Mouse (Mus musculus): ENCODE measurements around the gene Olfr574.

Gene Olfr574

DNA sequence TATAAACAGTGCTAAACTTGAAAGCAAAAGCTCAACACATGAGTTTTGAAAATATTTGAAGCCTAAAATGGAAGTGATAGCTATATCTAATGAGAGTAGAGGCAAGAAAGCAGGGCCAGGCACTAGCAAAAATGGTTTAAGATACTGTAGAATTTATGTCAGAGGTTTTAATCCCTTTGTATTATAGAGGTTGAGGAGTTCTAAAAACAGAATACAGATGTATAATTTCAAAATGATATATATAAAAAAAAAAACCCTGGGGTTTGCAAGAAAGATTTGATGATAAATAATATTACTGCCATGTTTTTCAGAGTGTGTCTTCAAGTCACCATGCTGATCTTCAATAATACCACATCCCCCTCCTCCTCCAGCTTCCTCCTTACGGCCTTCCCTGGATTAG lies at the start of gene Olfr574:
Gene Olfr574, plus strand, starts transcription at position 301 of the 400 bp plus-strand sequence.
- no peak for ATAC-seq (ENCODE audit: insufficient number of reproducible peaks, low FRiP score, low TSS enrichment)

GRCm38 (mm10) chr7:102915261-102915660 lies 33.0 kb upstream of the Olfr574 start:
- no peak for ATAC-seq (ENCODE audit: insufficient number of reproducible peaks, low FRiP score, low TSS enrichment)

DNA sequence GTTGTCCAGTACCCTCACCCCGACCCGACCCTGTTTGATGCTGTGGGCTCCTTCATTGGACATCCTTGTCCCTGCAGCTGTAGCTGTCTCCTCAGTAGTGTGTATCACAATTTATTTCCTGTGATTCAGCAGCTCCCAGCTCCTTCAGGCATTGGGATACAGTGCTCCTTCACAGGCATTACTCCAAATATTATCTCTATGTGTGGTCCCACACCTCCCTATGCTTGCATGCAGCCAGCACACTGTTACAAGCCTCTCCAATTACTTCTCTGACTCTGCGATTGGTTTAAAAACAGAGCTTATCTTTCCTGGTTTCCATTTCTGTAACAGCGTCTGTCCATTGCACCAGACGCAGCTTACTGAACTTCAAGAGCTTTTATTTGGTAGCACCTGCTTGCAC lies 31.9 kb upstream of the Olfr574 start:
- no peak for ATAC-seq (ENCODE audit: insufficient number of reproducible peaks, low FRiP score, low TSS enrichment)

- ATAC-seq (ENCODE audit: insufficient number of reproducible peaks, low FRiP score, low TSS enrichment), result no peak
Measured at GRCm38 (mm10) chr7:102917032-102917875, 31.0 kb upstream of the Olfr574 start, which contains the start of gene Olfr571. TSS of gene Olfr571 (minus strand) at chr7:102917536.

DNA sequence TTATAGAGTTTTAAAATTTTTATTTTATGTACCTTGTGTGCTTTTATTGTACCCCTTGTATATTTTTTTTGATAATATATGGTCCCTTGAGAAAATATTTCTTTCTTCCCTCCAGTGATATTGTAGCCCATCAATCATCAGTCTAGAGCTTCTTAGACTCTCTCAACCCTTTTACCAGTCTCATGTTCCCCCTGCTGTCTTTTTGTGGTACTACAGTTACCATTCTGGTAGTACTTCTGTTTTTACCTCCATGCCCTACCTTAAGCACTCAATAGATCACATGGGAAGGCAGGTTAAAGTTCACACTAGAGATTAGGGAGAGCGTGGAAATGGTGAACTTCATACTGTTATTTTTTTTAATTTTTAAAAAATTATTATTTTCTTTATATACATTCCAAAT lies 28.6 kb upstream of the Olfr574 start:
- ATAC-seq (ENCODE audit: insufficient number of reproducible peaks, low FRiP score, low TSS enrichment), result no peak

DNA sequence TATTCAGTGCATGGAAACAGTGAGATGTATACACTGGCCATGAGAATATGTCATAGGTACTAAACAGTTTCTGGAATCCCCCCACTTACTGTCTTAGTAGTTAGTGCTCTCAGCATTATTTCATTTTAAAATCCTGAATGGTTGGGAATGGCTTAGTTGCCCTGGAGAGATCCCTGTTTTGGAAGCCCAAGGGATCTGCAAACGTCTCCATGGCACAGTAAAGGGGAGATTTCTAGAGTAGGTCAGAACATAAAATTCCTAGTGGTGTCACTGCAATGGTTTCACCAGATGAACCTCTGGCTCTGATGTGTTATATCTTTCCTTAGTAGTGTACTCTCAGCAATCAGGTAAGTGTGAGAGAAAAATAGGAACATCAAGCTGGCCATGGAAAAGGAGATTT lies 24.2 kb upstream of the Olfr574 start, which contains the start of gene Olfr572:
Gene Olfr572, plus strand, starts transcription at position 301 of the 400 bp plus-strand sequence.
- ATAC-seq (ENCODE audit: insufficient number of reproducible peaks, low FRiP score, low TSS enrichment), result no peak

GRCm38 (mm10) chr7:102927105-102927504 lies 21.2 kb upstream of the Olfr574 start:
- ATAC-seq (ENCODE audit: insufficient number of reproducible peaks, low FRiP score, low TSS enrichment), result no peak

DNA sequence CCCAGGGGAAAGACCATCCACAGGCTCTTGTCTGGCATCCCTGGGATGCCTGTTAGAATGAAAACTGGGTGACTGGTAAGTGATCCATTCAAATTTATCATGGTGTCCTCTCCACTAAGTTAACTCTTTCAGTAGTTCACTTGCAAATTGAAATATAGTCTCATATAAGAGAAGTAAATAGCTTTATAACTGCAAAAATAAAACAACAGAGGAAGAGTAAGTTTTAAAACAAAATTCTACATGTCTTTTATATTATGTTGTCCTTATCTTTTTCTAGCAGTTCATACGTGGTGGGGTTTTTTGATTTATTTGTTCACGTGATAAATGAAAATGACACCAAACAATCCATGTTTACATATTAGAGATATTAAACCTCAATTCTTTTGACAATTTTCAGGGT lies 5.8 kb upstream of the Olfr574 start, which contains the start of gene Olfr573-ps1:
Gene Olfr573-ps1, minus strand, starts transcription at position 101 of the 400 bp plus-strand sequence.
- ATAC-seq (ENCODE audit: insufficient number of reproducible peaks, low FRiP score, low TSS enrichment), result no peak

DNA sequence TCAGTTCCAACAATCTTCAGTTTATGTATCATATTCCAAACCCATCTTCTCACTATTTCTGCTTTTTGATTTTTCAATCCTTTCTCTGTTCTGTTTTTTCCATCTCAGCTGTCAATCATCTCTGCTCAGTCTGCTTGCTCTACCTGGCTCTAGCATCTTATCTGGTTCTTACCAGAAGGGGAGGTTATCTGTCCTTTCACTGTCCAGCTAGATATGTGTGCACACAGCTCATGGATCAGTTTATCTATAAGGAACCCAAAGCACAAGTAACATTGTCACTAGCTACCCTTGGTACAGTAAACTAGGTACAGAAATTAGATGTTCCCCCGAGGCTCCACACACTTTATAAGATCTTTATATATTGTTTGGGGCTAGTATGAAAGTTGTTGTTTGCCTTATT lies 4.8 kb upstream of the Olfr574 start:
- no peak for ATAC-seq (ENCODE audit: insufficient number of reproducible peaks, low FRiP score, low TSS enrichment)

DNA sequence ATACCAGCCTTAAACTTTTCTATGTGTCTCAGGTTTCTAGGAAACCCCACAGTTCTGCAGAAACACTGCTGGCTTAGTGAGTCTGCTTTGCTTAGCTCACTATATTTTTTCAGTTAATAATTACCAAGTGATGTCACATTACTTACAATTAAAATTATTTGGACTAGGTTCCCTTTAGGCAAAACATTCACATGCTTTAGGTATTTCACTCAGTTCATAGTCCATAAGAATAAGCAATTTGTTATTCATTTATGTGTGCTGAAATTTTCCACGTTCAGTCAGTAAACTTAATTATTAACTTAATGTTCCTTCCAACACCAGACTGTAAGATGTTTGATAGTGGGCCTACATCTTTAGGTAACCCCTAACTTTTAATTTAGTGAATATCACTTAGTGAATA lies 2.5 kb downstream of the Olfr574 start:
- no peak for ATAC-seq (ENCODE audit: insufficient number of reproducible peaks, low FRiP score, low TSS enrichment)

DNA sequence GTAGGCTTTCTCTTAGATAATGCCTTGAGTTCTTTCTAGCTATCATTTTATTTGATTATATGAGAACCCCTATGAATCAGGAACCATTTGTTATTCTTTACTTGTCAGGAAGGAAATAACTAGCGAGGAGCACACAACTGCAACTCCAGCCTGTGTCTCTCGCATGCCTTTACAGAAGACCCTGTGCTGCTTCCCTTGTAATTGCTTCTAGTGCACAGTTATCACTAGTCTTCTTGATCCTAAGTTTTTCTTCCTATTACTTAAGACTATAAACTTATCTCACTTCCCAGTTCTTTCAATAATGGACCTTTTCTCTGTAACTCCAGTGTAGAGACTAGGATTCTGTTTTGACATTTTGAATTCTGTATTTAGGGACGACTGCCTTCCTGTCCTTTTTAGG lies 9.9 kb downstream of the Olfr574 start:
- no peak for ATAC-seq (ENCODE audit: insufficient number of reproducible peaks, low FRiP score, low TSS enrichment)

GRCm38 (mm10) chr7:102958593-102958992 lies 10.3 kb downstream of the Olfr574 start, which contains the start of gene Olfr575:
TSS of gene Olfr575 (minus strand) at chr7:102958775.
- ATAC-seq (ENCODE audit: insufficient number of reproducible peaks, low FRiP score, low TSS enrichment), result no peak

- no peak for ATAC-seq (ENCODE audit: insufficient number of reproducible peaks, low FRiP score, low TSS enrichment)
Measured at GRCm38 (mm10) chr7:102962360-102962759, 14.1 kb downstream of the Olfr574 start, which contains the start of gene Olfr576. TSS of gene Olfr576 (plus strand) at chr7:102962660.

DNA sequence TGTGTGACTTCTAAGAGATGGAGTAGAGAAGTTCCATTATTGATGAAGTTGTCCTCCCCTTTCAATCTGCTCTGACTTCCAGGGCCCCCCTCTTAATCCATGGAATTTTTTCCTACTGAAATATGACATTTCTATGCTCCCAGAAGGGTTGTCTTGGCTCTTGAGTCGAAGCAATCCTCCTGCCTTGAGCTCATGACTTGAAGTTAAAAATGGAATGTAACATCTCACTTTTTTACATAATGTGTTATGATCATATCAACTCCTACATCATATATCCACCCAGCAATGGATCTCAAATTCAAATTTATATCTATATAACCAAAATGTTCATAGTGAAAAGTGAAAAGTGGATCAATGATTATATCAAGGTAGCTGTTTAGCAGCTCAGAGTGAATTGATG lies 26.1 kb downstream of the Olfr574 start:
- no peak for ATAC-seq (ENCODE audit: insufficient number of reproducible peaks, low FRiP score, low TSS enrichment)

DNA sequence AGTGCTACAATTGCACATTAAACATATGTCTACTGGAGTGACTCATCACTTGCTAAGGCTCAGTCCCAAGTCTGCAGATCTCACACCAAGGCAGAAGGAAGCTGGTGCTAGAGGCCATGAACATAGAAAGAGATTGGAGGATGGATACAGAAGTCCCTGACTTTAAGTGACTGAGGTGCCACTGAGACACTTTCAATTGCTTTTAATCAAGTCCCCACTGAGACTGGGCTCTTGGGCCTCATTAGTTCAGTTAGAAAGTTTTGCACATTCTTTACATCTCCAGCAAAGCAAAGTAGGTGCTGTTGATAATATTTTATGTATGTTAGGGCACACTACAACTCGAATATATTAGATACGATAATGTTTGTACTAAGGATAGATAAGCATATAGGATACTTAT lies 27.6 kb downstream of the Olfr574 start, which contains the start of gene Olfr577:
Gene Olfr577, minus strand, starts transcription at position 101 of the 400 bp plus-strand sequence.
- no peak for ATAC-seq (ENCODE audit: insufficient number of reproducible peaks, low FRiP score, low TSS enrichment)

GRCm38 (mm10) chr7:102989224-102989623 lies 41.0 kb downstream of the Olfr574 start, which contains the start of gene Olfr578:
TSS of gene Olfr578 (minus strand) at chr7:102989324.
- no peak for ATAC-seq (ENCODE audit: insufficient number of reproducible peaks, low FRiP score, low TSS enrichment)
